Mouse (Mus musculus) mouse trophoblast stem cell (cell line): Measurements from ENCODE around the gene Aff4.

Experiments
- in situ Hi-C, 2 experiments: fragments of 300-500 bp; cut with MseI, MboI; formaldehyde crosslinking; loops; 2 replicates in 1 of 2; 3 replicates in 1 of 2; pipeline ENCODE4 v1.15.1; 2025

Gene Aff4

GRCm38 (mm10) chr11:53427993-53428715 is 77.5 kb downstream of the Aff4 start:
- in situ Hi-C loops = no loop called here

- in situ Hi-C loops = no loop called here
Observed at GRCm38 (mm10) chr11:53428716-53429057, 78.1 kb downstream of the Aff4 start.

GRCm38 (mm10) chr11:53429182-53429581 is 78.5 kb downstream of the Aff4 start:
- in situ Hi-C loops = no loop called here

DNA sequence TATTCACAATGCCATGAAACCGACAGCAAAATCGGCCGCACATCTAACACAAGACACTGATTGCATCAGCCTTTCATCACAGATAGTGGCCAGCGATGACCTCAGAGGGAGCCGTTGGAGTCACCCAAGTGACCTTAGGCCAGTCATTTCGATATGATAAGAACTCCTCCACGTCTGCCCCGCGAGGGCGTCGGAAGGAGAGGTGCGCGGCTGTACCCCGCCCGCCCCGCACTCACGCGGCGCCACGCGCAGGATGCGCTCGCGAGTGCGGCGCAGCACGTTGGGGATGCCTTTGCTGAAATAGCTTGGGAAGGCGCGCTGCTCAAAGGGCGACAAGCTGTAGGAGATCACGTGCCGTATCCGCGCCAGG is 79.7 kb downstream of the Aff4 start:
- in situ Hi-C loops = no loop called here

DNA sequence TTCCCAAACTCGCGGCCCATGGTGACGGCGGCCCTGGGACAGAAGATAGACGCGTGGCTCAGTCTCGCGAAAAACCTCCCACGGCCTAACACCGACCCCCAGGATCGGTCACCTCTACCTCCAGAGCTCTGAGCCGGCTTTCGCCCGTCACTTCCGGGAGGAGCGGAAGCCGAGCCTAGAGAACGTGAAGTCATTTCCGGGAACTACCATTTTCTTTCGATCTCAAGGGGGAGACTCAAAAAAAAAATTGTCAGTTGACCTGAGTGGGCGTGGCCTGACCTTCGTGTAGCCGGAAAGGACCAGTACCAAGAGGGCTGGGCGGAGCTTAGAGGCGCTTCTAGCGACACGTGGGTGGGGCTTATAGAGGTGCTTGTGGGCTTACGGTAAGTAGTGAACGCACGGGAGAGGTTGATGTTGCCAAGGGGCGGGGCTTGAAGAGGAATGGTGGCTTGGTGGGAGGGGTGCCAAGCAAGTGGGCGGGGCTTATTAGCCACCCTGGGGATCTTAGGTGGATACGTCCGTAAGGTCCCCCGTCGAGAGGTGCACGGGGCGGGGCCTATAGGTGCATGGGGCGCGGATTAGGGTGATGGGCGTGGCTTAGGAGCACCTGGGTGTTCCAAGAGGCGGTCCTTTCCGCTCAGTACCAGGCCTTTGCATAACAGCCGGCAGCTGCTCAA is 80.2 kb downstream of the Aff4 start, which contains the start of the genes Uqcrq and Gdf9:
Gene Uqcrq (minus strand): TSS at position 162 of the 677 bp plus-strand sequence.
Gene Gdf9 (plus strand): TSS at position 354 of the 677 bp plus-strand sequence.
- in situ Hi-C loops = no loop called here

DNA sequence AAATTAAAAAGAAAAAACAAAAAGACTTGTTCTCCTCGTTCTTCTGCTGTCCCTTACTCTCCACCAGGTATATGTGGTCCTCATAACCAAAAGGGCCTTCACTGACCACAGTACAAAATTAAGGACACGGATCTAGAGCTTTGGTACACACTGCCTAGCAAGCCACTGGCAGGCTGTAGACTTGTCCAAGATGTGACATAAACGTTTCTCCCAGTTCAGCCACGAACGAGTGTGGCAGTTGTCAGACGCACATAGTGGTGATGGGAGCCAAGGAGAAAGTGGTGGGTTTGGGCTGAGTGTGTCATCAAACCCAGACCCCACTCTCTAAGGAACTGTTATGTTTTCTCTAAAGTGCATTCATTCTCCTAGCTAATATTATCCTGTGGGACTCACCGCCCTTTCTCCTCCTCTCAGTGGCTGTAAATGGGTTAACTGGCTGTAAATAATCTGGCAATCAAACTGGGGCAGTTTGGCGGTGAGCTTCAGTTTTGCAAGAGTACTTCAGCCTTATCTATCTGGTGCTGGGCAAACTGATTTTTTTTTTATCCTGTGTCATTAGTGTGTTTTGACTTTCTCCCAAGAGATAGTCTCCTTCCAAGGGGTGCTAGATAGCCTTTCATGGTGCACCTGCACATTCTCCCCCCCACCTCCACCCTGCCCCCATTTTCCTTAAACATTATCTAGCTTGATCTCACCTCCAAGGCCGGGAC is 80.9 kb downstream of the Aff4 start:
- in situ Hi-C loops = no loop called here

DNA sequence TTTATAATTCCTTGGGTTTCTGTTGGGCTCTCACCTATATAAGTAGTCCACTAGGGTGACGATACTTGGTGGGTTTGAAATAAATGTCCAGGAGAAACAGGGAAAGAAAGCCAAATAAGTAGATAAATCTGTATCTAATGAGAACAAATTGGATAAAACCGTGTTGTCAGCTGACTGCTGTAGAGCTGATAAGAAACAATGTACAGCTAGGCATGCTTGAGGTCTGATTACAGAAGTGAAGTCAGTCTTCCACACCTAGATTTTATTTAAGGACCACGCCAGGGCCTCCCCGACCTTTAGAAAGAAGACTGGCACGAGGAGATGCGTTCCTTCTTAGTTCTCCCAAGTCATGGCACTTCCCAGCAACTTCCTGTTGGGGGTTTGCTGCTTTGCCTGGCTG is 82.4 kb downstream of the Aff4 start:
- in situ Hi-C loops = no loop called here

GRCm38 (mm10) chr11:53435504-53435903 is 84.9 kb downstream of the Aff4 start:
- in situ Hi-C loops = no loop called here

GRCm38 (mm10) chr11:53436338-53436737 is 85.7 kb downstream of the Aff4 start:
- in situ Hi-C loops = no loop called here

DNA sequence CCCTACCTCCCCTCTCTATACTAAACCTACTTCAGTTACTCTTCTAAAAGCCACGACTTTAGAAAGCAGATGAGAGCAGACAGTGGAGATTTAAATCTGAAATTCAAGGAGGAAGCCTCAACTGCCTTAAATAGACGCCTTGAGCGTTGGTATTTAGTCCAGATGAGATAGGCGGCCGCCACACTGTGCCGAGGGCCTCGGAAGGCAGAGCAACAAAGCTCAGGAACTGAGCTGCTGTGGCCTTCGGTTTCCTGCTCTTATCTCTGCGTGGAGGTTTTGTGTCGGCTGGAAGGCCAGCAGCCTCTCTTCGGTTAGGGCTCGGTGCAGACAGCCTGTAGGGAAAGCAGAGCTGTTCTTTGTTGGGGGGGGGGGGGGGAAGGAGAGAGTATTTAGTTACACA is 91.3 kb downstream of the Aff4 start:
- in situ Hi-C loops = no loop called here

DNA sequence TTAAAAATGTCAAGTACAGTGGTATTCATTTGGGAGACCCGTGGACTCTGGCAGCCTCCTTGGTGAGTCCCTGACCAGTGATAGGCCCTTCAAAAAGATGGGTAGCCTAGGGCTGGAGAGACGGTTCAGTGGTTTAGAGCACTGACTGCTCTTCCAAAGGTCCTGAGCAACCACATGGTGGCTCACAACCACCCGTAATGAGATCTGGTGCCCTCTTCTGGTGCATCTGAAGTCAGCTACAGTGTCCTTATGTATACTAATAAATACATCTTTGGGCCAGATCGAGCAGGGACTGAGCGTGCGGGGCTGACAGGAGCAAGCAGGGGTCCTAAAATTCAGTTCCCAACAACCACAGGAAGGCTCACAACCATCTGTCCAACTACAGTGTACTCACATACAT is 93.2 kb downstream of the Aff4 start:
- in situ Hi-C loops = no loop called here

DNA sequence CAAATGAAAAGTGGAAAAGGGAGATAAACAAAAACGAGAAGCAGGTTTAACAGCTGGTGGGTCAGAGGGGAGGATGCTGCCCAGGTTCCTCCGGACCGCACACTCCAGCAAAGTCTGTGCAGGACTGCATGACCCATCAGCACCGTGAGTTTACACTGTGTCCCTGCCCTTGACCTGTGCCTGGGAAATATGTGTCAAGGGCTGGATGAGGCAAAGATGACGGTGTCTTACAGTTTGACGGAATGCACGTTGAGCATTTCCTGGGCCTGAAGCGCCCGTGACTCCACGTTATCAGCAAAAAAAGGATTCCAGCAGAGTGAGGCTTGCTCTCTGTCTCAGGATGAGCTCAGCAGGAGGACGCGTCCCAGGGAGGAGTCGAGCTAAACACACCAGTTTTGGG is 94.9 kb downstream of the Aff4 start:
- in situ Hi-C loops = no loop called here

- in situ Hi-C loops = no loop called here
Observed at GRCm38 (mm10) chr11:53446183-53446582, 95.5 kb downstream of the Aff4 start.

DNA sequence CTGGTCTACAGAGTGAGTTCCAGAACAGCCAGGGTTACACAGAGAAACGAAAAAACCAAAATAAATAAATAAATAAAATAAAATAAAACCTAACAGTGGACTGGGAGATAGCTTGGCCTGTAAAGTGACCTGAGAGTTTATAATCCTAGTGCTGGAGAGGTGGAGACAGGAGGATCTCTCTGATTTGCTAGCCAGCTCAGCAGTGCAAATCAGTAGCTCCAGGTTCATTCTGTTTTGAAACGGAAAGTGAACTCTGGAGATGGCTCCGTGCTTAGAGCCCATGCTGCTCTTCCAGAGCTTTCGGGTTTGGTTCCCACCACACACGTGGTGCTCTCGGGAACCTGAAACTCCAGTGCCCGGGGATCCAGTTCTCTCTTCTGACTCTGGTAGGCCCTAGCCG is 97.4 kb downstream of the Aff4 start:
- in situ Hi-C loops = no loop called here

GRCm38 (mm10) chr11:53448529-53448928 is 97.9 kb downstream of the Aff4 start:
- in situ Hi-C loops = no loop called here

GRCm38 (mm10) chr11:53450070-53450705 is 99.6 kb downstream of the Aff4 start:
- in situ Hi-C loops = no loop called here

GRCm38 (mm10) chr11:53451361-53451760 is 100.7 kb downstream of the Aff4 start:
- in situ Hi-C loops = no loop called here

- in situ Hi-C loops = no loop called here
Observed at GRCm38 (mm10) chr11:53452396-53452795, 101.8 kb downstream of the Aff4 start.

DNA sequence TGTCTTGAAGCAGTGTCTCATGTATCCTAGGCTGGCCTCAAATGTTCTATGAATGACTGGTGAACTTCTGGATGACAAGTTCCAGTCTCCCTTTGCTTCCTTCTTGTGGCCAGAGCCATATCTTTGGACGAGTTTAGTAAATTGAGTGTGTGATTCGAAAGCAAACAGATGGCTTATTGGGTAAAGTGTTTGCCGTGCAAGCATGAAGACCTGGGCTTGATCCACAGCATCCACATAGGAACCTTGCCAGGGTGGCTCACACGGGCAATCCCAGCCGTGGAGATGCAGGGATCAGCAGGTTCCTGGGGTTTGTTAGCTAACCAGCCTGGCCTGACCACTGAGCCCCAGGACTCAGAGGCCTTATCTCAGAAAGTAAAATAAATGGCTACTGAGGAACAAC is 102.4 kb downstream of the Aff4 start:
- in situ Hi-C loops = no loop called here

GRCm38 (mm10) chr11:53456474-53457371 is 106.1 kb downstream of the Aff4 start, which contains the start of the genes Gm10447 and Shroom1:
Gene Gm10447, minus strand, starts transcription at chr11:53457110.
Gene Shroom1, plus strand, starts transcription at chr11:53457205.
- in situ Hi-C loops = no loop called here

DNA sequence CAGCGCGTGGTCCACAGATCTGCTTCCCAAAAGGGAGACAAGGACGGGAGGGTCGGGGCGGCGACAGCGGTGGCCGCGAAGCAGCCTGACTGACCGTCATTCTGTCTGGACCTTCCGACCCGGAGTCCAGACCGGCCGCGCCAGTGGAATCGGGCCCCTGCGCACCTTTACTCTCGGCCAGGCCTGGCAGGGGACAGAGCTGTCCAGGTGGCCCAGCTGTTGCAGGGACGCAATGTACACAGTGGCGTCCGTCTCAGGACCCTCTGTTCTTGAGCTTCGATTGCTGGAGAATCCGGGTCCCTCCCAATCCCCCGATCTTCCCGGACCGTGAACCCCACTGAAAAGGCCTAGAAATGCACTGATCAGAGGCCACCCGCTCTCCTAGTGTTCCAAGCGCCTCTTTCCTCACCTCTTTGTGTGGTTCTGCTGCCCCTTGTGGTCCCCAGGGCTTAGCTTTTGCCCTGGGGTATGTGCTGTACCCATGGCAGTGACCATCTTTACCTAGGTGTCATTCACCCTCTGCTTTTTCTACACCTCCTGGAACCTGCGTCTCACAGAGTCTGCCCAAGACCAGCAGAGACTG is 106.8 kb downstream of the Aff4 start:
- in situ Hi-C loops = no loop called here
